Mouse (Mus musculus): Measurements from ENCODE around the gene Rps11.
"Not testable (repeated sequence)": the region's sequence is repeated elsewhere in the genome, so short reads cannot be mapped to it uniquely, and the experiment has no call there.

The Rps11 gene

GRCm38 (mm10) chr7:45154096-45154992, 30.1 kb upstream of the Rps11 start, which contains the start of the genes Pih1d1 and Aldh16a1:
Gene Pih1d1, plus strand, starts transcription at chr7:45154303.
Gene Aldh16a1, minus strand, starts transcription at chr7:45154584.
- DNase-seq (ENCODE audit: low spot score in 2 of 2): peak; percentile 94 to 98

GRCm38 (mm10) chr7:45153586-45153985, 29.3 kb upstream of the Rps11 start:
- no peak for DNase-seq (ENCODE audit: low spot score in 2 of 2)

- DNase-seq (ENCODE audit: low spot score in 2 of 2): not testable (repeated sequence)
These were observed 28.8 kb upstream of the Rps11 start for GRCm38 (mm10) chr7:45153052-45153451.

GRCm38 (mm10) chr7:45151303-45151702, 27.1 kb upstream of the Rps11 start:
- DNase-seq (ENCODE audit: low spot score in 2 of 2): no peak

GRCm38 (mm10) chr7:45150321-45150720, 26.1 kb upstream of the Rps11 start:
- DNase-seq (ENCODE audit: low spot score in 2 of 2): no peak

GRCm38 (mm10) chr7:45149545-45149944, 25.3 kb upstream of the Rps11 start:
- DNase-seq (ENCODE audit: low spot score in 2 of 2): no peak

GRCm38 (mm10) chr7:45148534-45149098, 24.4 kb upstream of the Rps11 start:
- DNase-seq (ENCODE audit: low spot score in 2 of 2): no peak

- no peak for DNase-seq (ENCODE audit: low spot score in 2 of 2)
These were observed 23.7 kb upstream of the Rps11 start for GRCm38 (mm10) chr7:45147899-45148298.

GRCm38 (mm10) chr7:45147267-45147666, 23.0 kb upstream of the Rps11 start:
- no peak for DNase-seq (ENCODE audit: low spot score in 2 of 2)

- no peak for DNase-seq (ENCODE audit: low spot score in 2 of 2)
These were observed 21.2 kb upstream of the Rps11 start for GRCm38 (mm10) chr7:45145460-45145859.

GRCm38 (mm10) chr7:45144368-45145174, 20.3 kb upstream of the Rps11 start:
- no peak for DNase-seq (ENCODE audit: low spot score in 2 of 2)

- no peak for DNase-seq (ENCODE audit: low spot score in 2 of 2)
These were observed 17.7 kb upstream of the Rps11 start for GRCm38 (mm10) chr7:45141914-45142313.

GRCm38 (mm10) chr7:45141319-45141718, 17.1 kb upstream of the Rps11 start:
- DNase-seq (ENCODE audit: low spot score in 2 of 2): no peak

- DNase-seq (ENCODE audit: low spot score in 2 of 2): no peak
These were observed 15.9 kb upstream of the Rps11 start for GRCm38 (mm10) chr7:45139904-45140723.

- no peak for DNase-seq (ENCODE audit: low spot score in 2 of 2)
These were observed 14.2 kb upstream of the Rps11 start for GRCm38 (mm10) chr7:45138403-45138802.

- DNase-seq (ENCODE audit: low spot score in 2 of 2): no peak
These were observed 13.2 kb upstream of the Rps11 start for GRCm38 (mm10) chr7:45137171-45138006.

GRCm38 (mm10) chr7:45135993-45136567, 11.8 kb upstream of the Rps11 start, which contains the start of the genes Gm45713 and Flt3l:
Gene Gm45713, minus strand, starts transcription at chr7:45136231.
Gene Flt3l, minus strand, starts transcription at chr7:45136432.
- DNase-seq (ENCODE audit: low spot score in 2 of 2): peak; percentile 89 to 91

- DNase-seq (ENCODE audit: low spot score in 2 of 2): no peak
These were observed 11.1 kb upstream of the Rps11 start for GRCm38 (mm10) chr7:45135370-45135769.

GRCm38 (mm10) chr7:45134544-45135026, 10.3 kb upstream of the Rps11 start:
- DNase-seq (ENCODE audit: low spot score in 2 of 2): no peak
